Mouse (Mus musculus): Measurements from ENCODE around the gene Hsf4. TPM values are rescaled to one million over a fixed set of nuclear protein-coding genes. Genes with fewer than 3 reads are reported as not detected.
"Not testable (repeated sequence)": the region's sequence is repeated elsewhere in the genome, so short reads cannot be mapped to it uniquely, and the experiment has no call there.

Hsf4 gene
- total RNA-seq, 2 experiments from 2014 or later, result 0.34 to 0.75 TPM

DNA sequence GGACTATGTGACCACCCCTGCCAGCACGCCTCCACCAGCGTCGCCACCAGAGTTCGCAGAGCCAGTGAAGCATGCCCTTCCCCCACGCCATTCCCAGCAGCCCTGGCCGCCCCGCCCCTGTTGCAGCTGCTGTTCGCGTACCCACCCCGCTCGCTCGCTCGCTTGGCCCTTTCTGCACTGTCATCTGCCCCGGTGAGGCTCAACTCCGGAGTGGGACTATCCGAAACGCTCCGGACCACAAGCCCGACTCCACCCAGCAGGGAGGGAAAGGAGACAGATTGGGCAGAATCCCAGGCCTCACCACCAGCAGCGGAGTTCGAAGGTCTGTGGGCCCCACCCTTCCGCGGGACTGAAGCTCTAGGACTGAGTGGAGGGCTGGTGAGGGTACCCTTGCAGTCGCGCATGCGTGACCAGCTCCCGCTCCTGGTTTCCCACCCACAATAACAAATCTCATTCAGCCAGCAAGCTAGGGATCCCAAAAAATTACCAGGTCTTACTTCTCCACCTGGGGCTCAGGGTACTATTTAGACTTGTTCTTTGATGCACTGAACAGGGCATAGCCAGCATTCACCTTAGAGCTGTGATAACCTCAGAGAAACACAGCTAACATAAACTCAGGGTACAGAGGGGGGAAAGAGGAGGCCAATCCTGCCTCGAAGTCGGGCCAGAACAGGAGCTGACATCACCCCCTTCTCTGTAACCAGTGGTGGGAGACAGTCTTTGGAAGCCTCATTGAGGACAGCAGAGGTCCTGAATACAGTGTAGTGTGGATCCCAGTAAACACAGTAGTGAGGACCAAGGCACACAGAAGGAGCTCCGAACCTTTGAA, 6.9 kb downstream of the Hsf4 start:
- intact Hi-C loops (cut with DNase I), result no loop called here
- DNase-seq (ENCODE audit: extremely low spot score in 1 of 2, low spot score in 2 of 2), result peak in 1 of 2 experiments; percentile 79

DNA sequence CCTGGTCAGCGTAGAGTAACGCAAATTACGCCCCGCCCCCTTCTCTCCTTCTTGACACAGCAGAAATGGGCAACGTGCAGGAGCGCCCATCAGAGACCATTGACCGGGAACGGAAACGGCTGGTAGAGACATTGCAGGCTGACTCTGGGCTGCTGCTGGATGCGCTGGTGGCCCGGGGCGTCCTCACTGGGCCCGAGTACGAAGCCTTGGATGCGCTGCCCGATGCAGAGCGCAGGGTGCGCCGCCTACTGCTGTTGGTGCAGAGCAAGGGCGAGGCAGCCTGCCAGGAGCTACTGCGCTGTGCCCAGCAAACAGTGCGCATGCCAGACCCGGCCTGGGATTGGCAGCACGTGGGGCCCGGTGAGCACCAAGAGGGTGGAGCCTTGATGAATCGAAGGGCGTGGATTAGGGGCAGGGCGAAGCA, 9.3 kb downstream of the Hsf4 start:
- intact Hi-C loops (cut with DNase I), result no loop called here
- DNase-seq (ENCODE audit: extremely low spot score in 1 of 2, low spot score in 2 of 2), result peak; percentile 64 to 85

DNA sequence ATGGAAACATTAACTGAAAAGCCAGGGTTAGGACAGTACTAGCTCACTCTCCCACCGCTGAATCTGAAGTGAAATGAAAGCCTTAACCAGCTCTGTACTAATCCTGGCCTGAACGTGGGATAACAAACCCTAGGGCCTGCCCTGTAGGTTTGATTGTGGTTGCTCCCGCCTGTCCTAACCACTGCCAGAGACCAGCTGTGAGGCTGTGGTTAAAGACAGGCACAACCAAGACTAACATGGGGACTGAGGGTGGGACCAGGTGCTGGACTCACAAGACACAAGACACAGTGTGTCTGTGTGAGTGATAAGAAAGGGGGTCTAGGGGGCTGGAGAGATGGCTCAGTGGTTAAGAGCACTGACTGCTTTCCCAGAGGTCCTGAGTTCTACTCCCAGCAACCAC, 11.0 kb downstream of the Hsf4 start:
- DNase-seq (ENCODE audit: extremely low spot score in 1 of 2, low spot score in 2 of 2), result no peak
- intact Hi-C loops (cut with DNase I), result no loop called here

DNA sequence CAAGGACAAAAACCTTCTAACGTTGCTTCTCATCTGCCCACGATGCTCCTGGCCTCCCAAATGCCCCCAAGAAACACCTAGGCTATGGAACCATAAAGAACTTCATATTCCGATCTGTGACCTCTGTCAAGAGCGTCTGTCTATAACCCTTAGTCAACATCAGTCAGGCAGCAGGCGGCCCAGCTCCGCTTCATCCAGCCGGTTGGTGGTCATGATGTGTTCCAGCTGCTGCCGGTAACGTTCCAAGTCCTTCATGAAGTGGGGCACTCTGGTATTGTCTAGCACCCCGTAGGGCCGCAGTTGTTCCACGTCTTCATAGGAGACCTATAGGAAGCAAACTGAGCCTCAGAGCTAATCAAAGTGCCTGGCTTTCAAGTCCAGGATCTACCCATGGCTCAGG, 12.2 kb downstream of the Hsf4 start:
- intact Hi-C loops (cut with DNase I), result no loop called here
- no peak for DNase-seq (ENCODE audit: extremely low spot score in 1 of 2, low spot score in 2 of 2)

DNA sequence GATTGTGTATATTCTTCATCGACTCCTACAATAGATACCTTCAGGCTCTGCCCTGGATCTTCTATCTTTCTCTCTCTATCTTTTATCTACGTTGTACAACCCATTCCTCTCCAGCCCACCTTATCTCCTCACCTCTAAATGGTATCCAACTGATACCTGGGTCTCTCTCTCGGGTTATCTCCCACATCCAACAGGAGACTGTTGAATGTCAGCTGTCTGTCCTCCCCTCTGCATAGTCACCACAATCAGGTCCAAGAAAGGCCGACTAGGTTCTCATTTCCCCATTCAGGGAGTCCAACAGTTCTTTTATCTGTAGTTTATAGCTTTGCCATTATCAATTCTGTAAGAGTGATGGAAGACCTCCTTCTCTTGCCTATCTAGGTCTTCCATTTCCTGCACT, 12.6 kb downstream of the Hsf4 start:
- DNase-seq (ENCODE audit: extremely low spot score in 1 of 2, low spot score in 2 of 2), result no peak
- intact Hi-C loops (cut with DNase I), result no loop called here

DNA sequence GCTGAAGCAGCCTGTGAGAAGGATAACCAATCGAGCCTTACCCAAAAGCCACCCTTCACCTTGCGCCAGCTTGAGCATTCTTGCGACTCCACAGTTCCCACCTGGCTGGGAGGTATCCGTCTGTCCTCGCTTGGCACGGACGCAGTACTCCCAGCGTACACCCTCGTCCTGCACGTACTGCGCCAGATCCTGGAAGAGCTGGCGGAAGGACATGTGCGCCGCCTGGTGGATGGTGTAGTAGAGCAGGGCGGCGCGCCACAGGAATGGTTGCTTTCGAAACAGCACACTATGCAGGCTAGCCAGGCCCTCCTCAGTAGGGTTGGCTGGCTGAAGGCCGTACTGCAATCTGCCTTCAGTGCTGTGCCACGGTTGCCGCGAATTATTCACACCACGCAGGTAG, 13.5 kb downstream of the Hsf4 start:
- no peak for DNase-seq (ENCODE audit: extremely low spot score in 1 of 2, low spot score in 2 of 2)
- intact Hi-C loops (cut with DNase I), result no loop called here

DNA sequence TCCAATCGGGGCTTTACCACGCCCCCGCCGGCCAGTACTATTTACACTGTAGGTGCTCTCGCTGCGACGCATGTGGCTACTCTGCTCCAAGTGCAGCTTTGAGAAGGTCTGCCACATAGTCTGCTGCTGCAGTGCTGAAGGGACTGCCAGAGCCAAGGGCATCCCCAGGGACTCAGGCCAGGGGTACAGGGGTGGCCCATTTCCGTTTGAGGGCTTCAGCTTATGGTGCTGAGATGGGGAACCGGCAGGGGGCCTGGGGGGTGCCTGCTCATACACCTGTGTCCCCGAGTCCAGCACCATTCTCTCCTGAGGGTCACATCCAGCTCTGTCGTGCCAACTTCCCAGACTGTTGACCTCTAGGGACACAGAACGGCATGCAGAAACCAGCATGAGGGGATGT, 15.9 kb downstream of the Hsf4 start:
- no peak for DNase-seq (ENCODE audit: extremely low spot score in 1 of 2, low spot score in 2 of 2)
- intact Hi-C loops (cut with DNase I), result no loop called here

DNA sequence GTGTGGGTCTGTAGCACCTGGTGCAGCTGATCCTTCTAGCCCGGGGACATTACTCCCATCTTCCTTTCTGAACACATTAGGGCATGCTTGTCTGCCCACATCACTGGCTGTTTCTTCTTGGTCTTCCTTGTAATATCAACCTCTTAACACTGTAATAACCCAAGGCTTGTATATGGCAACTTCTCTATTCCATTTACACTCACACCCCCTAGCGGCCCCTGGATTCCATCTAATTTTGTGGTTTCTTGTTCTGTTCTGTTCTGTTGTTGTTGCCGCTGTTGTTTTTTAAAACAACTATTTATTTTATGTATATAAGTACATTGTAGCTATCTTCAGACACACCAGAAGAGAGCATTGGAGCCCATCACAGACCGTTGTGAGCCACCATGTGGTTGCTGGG, 17.3 kb downstream of the Hsf4 start:
- intact Hi-C loops (cut with DNase I), result no loop called here
- DNase-seq (ENCODE audit: extremely low spot score in 1 of 2, low spot score in 2 of 2), result no peak

DNA sequence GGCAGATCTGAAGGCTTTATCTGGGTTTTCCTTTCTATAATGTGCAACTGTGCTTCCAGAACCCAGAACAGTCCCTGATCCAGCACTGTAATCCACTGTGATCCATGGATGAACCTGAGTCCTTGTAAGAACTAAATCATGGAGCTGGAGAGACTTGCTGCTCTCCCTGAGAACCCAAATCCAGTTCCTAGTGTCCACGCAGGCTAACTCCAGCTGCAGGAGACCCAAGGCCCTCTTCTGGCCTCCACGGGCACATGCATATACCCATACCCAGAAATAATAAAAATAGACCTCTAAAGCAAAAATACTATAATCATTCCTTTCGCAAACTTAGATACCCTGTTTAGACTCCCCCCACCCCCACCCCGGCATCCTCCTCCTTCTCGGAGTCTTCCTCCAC, 18.6 kb downstream of the Hsf4 start:
- DNase-seq (ENCODE audit: extremely low spot score in 1 of 2, low spot score in 2 of 2), result no peak
- intact Hi-C loops (cut with DNase I), result no loop called here

DNA sequence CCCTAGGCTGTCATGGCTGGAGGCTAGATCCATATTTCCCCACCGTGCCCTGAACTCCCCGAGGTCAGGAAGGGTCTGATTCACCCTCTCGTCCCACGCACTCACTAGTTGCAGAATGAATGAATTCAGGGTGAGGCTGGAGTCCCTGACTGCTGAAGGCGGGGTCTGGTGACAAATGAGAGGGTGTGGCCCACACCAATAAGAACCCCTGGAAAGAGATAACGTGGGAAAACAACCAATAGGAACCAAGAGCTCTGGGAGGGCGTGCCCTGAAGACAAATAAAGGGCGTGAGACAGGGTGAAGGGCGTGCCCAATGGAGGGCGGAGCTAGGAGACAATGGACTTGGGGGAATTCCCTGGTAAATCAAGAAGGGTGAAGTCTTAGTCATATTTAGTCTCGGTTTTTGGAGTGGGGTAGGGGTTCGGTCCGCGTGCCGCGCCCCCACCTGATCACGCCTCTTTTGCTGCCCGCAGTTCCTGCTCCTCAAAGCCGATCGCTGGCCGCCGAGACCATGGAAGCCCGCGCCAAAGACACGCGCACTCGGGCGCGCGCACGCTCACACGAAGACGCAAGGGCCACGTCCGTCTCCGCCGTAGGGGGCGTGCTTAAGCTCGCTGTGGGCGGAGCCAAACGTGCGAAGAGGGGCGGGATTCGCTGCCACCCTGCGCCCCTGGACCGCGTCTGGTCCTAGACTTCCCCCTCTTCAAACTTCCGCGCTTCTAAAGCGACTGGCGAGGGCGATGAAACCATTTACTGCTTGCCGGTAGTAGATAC, 19.5 kb downstream of the Hsf4 start:
- intact Hi-C loops (cut with DNase I), result no loop called here
- DNase-seq (ENCODE audit: extremely low spot score in 1 of 2, low spot score in 2 of 2), result peak; percentile 94 to 96

DNA sequence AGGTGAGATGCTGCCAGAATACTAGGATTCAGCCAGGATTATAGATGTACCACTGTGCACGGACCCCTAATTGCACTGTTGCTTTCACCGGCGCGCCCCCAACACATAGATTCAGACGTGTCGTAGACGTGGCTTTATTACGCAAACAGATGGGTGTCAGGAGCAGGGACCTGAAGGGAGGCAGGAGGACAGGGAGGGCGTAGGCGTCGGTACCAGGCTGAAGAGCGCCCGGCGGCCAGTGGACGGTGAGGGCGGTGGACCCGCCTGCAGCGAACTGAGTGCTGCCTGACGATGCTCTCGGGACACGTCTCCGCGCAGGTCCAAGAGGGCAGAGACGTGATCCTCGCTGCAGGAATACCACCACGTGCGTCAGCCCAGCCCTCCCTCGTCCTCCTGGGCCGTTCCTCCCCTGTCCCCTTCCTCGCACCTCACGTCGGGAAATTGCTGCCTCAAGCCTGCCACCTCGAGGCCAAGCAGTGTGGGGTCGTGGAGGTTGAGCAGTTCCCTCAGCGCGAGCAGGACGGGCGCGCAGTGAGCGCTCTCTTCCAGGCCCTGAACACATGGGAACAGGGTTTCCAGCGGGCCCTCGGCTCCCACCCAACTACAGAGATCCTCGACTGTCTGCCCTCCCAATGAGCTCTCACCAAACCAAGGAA, 20.3 kb downstream of the Hsf4 start, which contains the start of gene 4931428F04Rik:
4931428F04Rik (minus strand) TSS at position 60 of the 656 bp plus-strand sequence.
- DNase-seq (ENCODE audit: extremely low spot score in 1 of 2, low spot score in 2 of 2), result peak in 1 of 2 experiments; percentile 73
- intact Hi-C loops (cut with DNase I), result loop anchor here (10.0 kb wide), 1 partner anchor 635 kb away; no protein-coding TSS in a partner anchor

DNA sequence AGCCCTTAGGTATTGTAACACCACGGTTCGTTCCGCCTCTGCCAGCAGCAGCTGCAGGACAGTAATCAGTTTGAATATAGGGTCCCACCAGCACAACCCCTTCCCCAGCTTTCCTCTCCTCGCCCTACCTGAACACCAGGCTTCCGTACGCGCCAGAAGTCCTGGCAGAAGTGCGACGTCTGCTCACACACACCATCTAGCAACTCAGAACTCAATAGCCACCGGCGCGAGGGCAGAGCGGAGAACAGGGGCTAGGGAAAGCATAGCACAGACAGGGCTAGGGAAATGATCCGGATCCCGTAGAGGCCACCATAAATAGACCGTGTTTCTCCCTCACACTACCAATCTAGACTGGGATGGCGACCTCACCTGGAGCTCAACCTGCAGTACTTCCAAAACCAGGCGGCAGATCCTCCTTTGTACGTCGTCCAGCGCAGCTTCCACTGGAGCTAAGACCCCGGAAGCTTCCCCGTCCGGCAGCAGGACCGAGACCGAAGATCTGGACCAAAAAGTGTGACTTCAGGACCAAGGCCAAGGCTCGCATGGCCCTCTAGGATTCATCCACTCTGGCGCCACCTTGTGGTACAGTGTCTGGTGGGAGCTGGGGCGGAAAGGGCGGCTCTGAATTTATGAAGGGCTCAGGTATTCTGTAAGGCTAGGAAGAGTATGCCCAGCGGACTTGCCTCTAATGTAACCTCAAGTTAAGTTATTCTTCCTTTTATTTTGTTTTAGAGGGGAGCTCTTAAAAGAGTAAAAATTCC, 21.1 kb downstream of the Hsf4 start:
- peak; percentile 62 to 92 for DNase-seq (ENCODE audit: extremely low spot score in 1 of 2, low spot score in 2 of 2)
- intact Hi-C loops (cut with DNase I), result loop anchor here (10.0 kb wide), 1 partner anchor 636 kb away; no protein-coding TSS in a partner anchor

DNA sequence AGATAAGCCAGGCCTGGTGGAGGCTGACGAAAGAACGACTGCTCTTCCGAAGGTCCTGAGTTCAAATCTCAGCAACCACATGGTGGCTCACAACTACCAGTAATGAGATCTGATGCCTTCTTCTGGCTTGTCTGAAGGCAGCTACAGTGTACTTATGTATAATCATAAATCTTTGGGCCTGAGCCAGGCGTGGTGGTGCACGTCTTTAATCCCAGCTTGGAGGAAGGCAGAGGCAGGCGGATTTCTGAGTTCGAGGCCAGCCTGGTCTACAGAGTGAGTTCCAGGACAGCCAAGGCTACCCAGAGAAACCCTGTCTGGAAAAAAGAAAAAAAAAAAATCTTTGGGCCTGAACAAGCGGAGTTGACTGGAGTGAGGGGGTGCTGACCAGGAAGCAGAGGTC, 21.8 kb downstream of the Hsf4 start:
- intact Hi-C loops (cut with DNase I), result loop anchor here (10.0 kb wide), 1 partner anchor 637 kb away; no protein-coding TSS in a partner anchor
- not testable (repeated sequence) for DNase-seq (ENCODE audit: extremely low spot score in 1 of 2, low spot score in 2 of 2)

DNA sequence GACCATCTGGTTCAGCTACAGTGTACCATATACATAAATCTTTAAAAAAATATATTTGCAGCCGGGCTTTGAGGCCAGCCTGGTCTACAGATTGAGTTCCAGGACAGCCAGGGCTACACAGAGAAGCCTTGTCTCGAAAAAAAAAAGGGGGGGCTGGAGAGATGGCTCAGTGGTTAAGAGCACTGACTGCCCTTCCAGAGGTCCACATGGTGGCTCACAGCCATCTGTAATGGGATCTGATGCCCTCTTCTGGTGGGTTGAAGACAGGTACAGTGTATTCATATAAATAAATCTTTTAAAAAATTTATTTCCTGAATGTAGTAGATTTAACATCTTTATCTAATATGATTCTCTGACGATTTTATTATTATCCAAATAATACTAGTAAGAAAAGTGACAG, 22.2 kb downstream of the Hsf4 start:
- intact Hi-C loops (cut with DNase I), result loop anchor here (10.0 kb wide), 1 partner anchor 637 kb away; no protein-coding TSS in a partner anchor
- DNase-seq (ENCODE audit: extremely low spot score in 1 of 2, low spot score in 2 of 2), result not testable (repeated sequence)

DNA sequence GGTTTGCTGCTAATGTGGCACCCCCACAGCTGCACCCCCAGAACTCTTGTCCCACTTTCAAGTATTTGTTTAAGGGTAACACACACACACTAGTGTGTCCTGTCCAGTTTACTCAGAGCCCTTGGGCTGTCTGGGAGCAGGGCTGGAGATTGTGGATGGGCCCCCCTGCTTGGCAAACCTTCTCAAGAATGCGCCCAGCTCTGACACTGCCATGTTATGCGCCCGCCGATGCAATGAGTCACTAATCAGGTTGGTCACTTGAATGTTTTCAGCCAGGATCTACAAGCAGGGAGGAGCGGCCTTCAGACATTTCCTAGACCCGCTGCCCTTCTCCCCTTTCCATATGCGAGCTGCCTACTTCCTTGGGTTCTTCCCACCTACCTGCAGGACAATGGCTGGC, 22.9 kb downstream of the Hsf4 start:
- intact Hi-C loops (cut with DNase I), result loop anchor here (10.0 kb wide), 1 partner anchor 638 kb away; no protein-coding TSS in a partner anchor
- no peak for DNase-seq (ENCODE audit: extremely low spot score in 1 of 2, low spot score in 2 of 2)

DNA sequence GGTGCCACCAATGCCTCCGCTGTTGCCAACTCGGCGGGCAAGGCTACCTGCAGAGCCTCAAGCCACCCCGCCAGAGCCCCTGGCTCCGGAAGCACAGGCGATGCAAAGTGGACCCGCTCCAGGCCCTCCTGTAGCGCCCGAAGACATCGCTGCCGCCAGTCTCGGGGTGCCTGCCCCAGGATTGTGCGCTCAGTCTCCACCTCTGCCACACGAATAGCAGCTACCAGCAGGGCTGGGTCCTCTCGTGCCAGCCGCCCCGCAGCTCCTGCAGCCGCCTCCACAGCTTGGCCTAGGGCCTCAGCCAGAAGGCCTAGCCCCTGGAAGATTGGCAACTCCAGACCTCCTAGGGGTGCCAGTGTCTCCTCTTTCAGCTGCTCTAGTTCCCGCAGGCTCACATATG, 23.8 kb downstream of the Hsf4 start:
- no peak for DNase-seq (ENCODE audit: extremely low spot score in 1 of 2, low spot score in 2 of 2)
- intact Hi-C loops (cut with DNase I), result loop anchor here (10.0 kb wide), 1 partner anchor 639 kb away; no protein-coding TSS in a partner anchor

DNA sequence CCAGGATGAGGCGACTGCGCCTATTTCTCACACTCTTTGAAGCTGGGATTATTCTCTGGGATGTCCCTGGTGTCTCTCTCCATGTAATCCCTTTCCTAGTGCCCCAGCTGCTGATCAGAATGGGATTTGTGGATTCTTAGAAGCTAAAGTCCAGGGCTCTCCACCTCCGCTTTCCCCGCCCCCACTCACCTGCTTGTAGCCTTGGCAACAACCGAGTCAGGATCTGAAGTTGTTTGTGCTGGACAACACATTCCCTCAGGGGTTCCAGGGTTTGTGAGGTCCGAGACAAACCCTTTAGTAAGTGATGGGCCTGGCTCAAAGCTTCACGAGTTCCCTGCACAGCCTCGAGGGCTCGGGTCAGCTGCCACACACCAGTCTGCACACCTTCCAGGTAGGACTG, 25.2 kb downstream of the Hsf4 start:
- intact Hi-C loops (cut with DNase I), result loop anchor here (10.0 kb wide), 1 partner anchor 640 kb away; no protein-coding TSS in a partner anchor
- DNase-seq (ENCODE audit: extremely low spot score in 1 of 2, low spot score in 2 of 2), result no peak

DNA sequence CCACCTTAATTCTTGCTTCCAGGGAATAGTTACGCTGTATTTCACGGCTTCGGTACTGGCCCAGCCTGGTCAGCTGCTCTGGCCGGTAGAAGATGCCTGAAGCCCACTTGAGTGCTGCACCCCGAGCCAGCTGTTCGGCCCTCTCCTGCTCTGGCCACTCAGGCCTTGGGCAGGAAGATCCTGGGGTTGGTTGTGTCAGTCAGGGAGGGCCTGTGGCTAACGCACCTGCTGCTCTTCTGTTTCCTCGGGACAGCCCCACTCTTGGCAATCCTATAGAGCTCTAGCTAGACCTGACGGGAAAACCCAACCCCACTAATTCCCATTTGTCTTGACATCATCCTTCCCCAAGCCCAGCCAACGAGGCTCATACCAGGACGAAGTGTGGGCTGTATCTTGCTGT, 25.7 kb downstream of the Hsf4 start:
- intact Hi-C loops (cut with DNase I), result loop anchor here (10.0 kb wide), 1 partner anchor 640 kb away; no protein-coding TSS in a partner anchor
- DNase-seq (ENCODE audit: extremely low spot score in 1 of 2, low spot score in 2 of 2), result no peak
